Mouse (Mus musculus): ENCODE data around the gene Fus.

DNA sequence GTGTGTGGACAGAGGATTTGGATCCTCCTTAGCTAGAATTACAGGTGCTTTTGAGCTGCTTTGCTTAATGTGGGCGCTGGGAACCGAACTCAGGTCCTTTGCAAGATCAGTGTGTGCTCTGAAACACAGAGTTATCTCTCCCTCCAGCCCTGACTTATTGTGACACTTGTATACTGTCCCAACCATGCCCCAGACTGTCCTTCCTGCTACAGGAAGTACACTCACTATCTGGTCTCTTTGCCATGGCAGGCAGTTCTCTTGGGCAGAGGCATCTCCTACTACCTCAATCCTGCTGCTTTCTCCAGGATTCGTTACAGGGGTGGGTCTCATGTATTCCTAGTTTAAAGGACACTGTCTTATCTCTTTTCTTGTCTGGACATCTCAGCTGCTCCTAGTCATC lies 51.0 kb downstream of the Fus start:
- TF ChIP-seq EP300 (IDR thresholded peaks at IDR 0.05) (no peak), CTCF (IDR thresholded peaks at IDR 0.05) (no peak)

All from lung, postnatal 0 days (tissue).